Mouse (Mus musculus) T-helper 17 cell (primary cell): ENCODE measurements at regions not wholly inside any gene's neighbourhood (a gene's known extent, or its start where the extent isn't known, plus 50 kb on each side); places are given as distances from the start of the nearest gene placed in this dataset.

ENCODE experiments used
- in situ Hi-C, 2 experiments: fragments of 300-600 bp; cut with MboI, MseI; formaldehyde crosslinking; loops; 1 replicate in 1 of 2; 2 replicates in 1 of 2; pipeline ENCODE4 v1.15.1; 2025; ENCODE audit warnings: high pct_unique_total_duplicates in 2 of 2

DNA sequence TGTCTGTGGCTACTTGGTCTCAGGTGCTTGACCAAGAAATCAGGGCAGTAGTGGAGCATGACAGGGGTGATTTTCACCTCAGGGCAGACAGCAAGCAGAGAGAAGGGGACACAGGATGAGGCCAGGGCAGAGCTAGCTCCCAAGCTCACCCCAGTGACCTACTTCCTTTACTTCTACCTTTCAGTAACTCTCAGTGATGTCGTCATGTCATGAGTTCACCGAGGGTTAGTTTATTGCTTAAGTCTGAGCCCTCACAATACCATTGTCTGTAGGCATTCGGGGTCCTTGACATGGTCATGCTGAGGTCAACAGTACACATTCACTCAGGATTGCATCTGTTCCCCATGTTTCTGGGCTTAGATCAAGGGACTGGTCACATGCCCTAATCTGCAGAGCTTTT, 108.5 kb downstream of the Cxcl12 start:
- in situ Hi-C loops = no loop called here

DNA sequence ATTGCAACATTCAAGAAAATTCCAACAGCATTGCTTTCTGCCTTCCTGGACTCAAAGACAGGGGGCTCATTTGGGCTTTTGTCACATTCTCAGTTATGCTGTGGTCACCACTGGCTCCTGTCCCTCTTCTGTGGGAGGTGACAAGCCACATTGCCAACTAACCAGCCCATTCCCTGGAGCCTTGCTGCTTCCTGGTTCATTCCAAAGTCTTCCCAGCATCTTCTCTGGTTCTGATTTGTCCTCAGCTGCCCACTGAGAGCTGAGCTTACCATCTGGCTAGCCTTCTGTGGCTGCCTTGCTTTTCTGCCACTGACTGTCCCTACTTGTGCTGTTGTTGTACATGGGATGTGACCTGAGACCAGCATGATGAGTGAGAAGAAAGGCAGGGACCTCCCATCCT, 111.0 kb downstream of the Cxcl12 start:
- in situ Hi-C loops = no loop called here

DNA sequence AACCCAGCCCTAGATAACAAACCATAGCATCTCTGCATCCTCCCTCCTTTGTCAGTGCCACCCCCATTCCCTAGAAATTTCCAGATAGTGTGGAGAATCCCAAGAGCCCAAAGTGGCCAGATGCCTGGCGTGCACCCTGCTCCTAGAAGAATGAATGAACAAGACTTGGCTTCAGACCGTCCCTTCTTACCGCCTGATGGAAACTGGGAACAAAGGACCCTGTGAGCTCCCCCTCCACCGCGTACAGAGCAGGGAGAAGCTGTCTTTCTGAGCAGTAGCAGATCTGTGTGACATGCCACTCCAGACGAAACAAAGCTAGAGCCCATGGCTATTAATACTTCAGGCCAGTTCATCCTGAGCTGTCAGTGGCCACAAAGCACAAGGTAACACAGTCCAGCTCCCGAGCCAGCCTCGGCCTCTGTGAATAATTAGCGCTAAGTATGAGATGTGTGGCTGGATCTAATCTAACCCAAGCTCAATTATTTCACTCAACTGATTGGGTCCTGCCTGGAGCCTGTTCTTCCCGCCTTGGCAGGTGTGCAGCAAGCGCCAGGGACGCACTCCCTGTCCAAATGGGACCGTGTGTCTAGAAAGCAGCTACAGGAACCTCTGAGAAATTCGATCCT, 111.6 kb downstream of the Cxcl12 start:
- in situ Hi-C loops = no loop called here

DNA sequence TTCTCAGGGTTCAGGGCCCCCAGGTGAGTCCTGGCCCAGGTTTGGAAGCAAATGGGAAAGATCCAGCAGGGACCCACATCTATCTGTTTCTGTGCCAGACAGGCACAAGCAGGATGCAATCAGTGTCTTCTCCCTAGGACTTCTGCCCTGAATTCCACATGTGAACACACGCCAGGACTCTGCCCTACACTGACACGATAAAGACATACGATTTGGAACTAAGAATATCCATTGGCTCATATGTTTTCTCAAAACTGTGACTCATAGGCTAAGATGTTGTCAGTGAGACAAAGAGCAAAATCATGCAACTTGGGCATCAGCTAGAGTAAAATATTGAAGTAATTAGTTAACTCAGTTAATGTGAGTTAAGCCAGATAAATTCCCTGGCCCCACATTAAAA, 112.6 kb downstream of the Cxcl12 start:
- in situ Hi-C loops = no loop called here

DNA sequence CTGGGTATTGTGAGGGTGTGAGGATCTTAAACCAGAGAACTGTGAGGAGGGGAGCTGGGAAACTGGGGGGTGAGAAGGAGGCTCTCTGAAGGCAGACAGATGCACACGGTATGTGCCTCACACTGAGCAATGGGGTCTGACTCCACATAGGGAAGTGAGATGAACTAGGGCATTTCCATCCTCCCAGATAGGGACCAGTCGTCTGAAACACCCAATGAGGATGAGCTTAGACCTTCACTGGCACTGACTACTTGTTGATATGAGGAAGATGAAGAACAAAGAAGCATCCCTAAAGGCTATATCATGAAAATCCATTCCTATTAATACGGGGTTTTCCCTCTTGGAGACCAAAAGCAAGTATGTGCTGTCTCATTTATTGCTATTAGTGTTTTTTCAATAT, 115.3 kb downstream of the Cxcl12 start:
- in situ Hi-C loops = no loop called here

DNA sequence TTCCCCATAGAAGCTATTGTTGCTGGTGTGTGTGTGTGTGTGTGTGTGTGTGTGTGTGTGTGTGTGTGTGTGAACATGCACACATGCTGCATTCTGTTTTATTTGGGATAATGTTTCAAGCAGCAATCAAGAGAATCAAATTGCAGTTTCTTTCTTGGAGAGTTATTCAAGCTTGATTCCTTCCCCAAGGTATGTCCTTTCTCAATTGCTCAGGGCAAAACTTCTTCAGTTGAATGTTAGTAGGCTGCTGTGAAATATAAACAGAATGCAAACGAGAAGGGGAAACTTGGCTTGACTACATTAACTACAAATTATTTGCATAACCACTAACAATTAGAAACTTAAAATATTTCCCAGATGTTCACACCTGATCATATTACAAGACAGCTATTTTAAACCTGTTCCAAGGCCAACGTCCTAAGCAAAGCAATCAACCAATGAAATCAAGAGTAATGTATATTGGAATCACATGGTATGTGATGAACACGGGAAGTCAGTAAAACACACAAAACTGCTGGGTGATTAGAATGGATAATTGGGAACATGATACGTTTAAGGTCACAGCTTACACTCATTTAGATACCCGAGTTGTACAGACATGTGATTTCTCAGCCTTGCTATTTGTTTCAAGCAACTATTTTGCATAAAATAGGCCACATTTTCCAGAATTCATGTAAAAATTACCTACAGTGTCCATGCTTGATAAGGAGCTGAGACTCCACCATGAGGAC, 116.2 kb downstream of the Cxcl12 start:
- in situ Hi-C loops = no loop called here

DNA sequence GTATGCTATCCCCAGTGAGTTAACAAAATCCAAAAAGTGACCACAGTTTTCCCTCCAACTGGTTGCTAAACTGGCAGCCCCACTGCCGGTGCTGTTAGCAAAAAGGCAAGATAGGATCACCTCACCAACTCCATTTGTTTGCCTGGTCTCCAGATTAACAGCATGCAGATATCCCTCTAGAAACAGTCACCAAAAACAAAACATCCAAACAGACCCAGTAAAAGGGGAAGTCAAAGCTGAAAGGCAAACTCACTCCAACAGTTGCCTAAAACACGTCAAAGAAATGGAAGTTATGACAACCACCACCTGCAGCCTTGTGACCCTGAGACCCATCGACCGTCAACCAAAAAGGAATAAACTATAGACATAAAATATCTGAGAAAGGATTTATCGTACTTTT, 119.1 kb downstream of the Cxcl12 start:
- in situ Hi-C loops = no loop called here

DNA sequence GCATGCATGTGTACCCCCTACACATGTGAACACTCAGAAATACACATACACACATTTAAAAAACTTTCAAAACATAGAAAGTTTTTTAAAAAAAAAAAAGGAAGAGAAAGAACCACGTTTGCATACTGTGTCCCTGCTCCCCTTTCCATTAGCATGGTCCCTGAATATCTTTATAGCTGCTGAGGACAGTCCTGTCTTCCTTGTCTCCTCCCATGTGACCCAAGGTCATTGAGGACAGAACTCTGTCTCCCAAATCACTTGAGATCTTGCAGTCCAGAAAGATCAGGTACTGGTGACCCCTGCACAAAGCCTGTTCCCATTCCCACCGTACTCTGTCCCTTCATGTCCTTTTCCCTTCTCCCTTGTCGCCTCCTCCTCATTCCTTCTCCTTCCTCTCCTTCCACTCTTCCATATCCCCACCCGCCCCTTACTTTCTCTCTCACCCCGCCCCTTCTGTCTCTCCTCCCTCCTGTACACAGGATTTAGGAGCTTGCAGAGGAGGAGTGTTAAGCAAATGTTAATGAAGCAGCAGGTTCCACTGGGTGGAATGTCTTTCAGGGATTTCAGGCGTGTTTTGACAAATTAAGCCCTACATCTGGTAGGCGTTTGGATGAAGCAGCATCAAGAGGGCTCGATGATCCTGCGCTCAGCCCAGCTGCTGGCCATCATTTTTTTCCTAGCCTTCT, 125.6 kb downstream of the Cxcl12 start:
- in situ Hi-C loops = no loop called here

DNA sequence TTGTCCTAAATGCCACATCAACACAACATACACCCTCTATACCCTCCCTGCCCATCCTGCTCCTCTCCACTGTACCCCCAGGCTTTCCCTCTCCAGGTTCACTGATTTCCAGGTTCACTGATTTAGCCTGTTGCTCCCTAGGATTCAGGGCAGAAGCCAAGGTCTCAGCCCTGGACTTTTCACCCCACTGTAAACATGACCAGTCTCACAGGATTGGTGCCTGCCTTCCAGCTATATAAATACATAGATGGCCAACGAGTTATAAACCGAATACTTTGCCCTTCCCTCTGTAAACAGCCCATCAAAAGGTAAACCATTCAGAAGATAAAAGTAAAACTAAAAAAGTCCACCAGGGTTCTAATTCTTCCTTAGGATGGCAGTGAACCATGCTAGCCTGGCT, 129.6 kb downstream of the Cxcl12 start:
- in situ Hi-C loops = no loop called here

DNA sequence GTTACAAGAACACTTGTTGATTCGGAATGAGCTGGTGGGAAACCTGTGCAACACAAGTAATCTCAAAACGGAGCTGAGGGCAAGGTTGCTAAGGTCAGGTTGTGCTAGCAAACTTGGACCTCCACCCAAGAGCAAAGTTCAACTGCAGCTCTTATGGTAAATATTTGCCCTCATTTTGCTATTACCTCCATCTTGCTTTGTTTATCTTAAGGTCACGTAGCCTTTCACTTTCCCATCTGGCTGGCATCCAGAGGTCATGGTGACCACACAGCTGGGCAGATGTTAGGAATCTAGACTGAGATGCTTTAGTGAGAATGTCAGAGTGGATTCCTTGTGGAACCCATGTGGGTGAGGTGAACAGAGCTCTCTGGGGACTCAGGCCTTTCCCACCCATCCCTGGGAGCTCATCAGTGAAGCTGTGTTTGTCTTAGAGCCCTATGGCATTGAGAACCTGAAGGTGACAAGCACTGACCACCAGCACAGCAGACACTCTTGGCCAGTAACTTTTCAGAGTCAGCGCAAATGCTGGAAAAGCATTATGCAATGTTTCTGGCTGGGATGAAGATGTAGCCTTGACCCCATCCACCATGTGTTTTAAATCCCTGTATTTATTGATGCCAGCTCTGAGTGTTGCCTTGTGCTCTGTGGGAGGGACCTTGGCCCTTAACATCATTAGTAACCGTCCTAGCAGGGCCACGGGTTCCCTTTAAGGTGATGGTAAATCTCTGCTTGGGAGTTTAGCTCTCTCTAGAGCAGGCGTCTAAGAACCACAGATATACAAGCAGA, 131.4 kb downstream of the Cxcl12 start:
- in situ Hi-C loops = no loop called here

DNA sequence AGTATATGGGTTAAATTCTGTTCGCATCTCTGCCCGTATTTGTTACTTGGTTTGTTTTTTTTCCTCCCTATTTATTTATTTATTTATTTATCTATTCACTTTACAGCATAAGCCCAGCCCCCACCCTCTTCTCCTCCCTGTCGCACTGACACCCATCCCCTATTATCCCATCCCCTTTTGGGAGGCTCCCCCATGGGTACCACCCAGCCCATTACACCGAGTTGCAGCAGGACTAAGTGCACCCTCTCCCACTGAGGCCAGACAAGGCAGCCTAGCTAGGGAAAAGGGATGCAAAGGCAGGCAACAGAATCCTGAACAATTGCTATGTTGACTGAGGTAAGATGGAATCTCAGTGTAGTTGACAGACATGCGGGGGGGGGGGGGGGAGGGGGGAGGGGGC, 135.0 kb downstream of the Cxcl12 start:
- in situ Hi-C loops = no loop called here

DNA sequence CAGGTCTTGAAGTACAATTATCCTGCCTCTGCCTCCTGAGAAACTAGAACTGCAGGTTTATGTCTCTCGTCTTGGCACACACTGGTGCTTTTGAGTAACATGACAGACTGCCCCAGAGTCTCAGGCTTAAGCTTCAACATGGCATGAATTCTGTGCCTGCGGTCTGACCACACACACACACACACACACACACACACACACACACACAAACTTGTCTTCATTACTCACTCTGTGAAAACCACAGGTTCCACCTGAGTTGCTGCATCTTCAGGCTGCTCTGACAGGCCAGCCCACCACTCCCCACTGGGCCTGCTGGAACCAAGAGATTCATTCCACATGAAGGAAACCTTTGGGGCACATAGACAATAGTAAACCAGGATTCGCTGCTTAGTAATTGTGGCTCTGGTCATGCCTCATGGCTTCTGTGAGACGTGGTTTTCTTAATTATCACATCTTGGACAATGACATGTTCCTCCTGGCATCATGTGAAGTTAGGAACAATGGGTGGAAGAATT, 137.5 kb downstream of the Cxcl12 start:
- in situ Hi-C loops = no loop called here

DNA sequence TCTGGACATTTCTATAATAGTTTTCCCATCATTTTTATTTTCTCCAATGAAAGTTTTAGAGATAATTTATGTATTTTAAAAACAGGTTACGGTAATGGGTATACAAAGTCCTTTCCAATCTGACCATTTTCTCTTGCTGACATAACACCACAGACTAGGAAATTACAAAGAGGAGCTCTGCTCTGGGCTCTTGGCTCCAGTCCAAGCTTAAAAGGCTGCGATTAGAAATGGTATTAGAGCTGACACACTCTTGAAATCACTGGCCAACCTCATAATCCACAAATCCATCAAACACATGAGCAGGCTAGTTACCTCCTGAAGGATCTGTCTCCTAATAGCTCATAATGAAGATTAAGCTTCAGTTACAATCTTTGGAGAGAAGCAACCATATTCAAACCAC, 140.3 kb downstream of the Cxcl12 start:
- in situ Hi-C loops = no loop called here

DNA sequence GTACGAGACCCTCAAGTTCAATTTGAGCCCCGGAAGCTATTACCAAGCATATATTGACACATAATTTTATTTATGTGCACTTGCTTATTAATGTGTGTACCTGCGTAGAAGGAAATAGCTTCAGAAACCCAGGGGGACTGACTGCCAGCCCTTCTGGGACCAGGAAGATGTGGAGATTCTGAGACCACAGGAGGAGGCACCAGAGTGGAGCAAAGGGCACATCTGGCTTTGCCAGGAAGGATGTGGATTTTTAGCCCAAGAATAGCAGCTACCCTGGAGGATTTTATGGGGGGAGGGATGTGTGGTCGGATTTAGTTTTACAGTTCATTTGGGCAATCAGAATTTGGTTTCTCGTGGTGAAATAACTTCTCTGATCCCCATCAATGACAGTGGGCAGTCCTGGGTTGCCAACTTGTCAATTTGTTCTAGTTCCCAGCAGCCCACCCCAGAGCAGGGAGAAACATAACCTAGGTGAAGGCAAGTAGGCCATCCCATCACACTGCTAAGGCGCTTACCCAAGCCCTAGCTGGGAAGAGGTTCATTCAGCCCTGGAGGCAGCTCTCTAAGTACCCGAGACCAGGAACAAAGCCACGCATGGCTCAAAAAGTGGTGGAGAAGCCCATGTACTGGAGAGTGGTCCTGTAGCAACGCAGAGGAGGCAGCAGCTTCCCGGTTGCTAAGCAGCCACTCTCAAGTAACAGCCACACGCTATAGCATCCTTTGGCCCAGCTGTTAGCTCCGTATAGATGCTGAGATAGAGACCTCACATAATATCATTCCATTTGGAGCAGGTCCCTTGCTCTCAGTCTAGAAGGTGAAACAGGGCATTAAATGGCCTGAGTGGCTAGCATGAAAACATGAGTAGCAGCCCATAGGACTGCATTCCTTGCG, 144.8 kb downstream of the Cxcl12 start:
- in situ Hi-C loops = no loop called here

DNA sequence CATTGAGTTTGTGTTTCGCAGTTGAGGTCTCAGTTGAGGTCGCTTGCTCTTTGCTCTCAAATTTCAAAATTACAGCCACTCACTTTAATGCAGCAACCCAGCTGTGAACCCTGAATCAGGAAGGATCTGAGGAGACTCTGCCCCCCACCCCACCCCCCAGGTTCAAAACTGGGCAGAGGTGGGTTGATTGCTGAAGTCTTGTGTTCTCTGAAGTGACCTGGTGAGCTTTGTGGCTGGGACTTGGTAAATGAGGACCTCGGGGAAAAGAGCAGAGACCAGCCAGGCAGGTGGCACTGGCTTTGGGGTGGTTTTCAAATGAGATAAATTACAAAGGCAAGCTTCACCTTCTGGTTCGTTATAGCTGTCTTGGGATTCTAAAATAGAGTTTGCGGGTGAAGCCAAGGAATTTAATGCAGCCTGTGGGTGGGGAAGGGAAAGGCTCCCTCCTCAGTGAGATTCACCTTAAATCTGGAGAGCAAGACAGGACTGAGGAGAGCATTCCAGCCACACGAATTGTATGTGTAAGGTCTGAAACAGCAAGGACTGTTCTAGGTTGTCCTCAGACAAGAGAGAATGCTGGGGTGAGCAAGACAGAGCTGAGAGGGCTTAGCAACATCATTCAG, 145.7 kb downstream of the Cxcl12 start:
- in situ Hi-C loops = no loop called here

DNA sequence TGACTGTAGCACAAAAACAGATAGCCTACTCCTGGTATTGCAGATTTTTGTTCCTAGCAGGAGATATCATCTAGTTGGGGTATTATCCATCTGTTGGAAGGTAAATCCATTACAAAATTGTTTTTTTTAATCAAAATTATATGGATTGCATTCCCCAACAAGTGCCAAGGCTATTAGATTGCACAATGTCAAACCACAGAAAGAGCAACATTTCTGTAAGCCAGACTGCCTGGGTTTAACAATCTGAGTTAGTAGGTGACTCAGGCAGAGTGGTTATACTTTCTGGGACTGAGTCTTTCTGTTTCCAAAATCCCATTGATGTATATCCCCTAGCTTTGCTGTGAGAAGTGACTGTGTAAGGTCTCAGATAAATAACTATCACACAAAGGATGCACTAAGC, 155.0 kb downstream of the Cxcl12 start:
- in situ Hi-C loops = no loop called here

DNA sequence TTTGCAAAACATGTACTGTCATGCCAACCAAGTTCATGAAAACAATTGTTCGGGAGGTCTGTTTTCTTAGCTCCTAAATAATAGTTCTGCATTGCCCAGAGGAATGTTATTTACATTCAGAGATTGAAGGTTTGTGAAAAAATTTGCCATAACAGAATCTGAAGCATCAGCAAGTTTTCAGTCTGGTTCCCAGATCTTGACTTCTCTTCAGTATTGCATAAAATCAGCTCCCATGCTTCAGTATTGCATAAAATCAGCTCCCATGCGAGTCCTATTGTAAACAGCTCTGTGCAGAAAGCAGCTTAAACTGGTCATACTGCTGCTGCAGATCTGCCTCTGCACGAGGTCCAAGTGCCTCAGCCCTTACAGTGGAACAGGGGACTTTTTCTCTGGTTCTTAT, 155.5 kb downstream of the Cxcl12 start:
- in situ Hi-C loops = no loop called here

DNA sequence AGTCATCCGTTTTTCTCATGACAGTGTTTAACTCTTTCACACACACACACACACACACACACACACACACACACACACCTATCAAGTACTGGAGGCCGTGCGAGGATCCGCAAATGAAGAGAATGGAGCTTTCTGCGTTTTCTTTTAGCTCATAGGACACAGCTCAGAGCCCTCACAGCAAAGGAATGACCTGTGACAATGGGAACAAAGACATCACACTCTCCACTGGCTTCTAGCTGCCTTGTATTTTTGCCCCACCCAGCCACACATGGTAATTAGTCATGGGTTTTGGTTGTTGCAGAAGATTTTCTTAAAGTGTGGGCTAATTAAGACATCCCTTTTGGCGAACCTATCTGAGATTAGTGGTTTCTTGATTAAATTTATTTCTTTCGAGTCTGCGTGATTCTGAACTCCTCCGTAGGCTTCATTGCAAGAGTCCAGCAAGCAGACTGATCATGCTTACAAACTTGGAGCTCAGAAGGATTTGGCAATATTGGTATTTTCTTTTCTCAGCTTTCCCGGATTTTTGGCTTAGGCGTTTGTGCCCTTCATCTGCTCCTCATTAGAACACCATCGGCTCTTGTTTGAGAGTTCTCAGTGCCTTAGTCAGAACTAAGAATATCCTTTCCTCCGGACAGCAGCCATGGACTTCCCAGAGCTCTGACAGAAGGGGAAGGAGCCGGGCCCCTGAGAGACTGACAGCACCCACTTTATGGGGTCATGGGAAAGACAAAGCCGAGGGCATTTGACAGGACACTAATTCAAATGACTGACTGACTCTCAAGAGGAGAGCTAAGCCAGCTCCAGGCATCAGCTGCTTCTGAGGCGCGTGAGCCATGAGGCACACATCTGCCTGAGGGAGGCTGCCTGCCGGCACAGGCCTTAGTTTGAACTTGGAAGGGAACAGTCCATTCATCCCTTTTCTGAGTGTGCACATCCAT, 158.8 kb downstream of the Cxcl12 start:
- in situ Hi-C loops = no loop called here

DNA sequence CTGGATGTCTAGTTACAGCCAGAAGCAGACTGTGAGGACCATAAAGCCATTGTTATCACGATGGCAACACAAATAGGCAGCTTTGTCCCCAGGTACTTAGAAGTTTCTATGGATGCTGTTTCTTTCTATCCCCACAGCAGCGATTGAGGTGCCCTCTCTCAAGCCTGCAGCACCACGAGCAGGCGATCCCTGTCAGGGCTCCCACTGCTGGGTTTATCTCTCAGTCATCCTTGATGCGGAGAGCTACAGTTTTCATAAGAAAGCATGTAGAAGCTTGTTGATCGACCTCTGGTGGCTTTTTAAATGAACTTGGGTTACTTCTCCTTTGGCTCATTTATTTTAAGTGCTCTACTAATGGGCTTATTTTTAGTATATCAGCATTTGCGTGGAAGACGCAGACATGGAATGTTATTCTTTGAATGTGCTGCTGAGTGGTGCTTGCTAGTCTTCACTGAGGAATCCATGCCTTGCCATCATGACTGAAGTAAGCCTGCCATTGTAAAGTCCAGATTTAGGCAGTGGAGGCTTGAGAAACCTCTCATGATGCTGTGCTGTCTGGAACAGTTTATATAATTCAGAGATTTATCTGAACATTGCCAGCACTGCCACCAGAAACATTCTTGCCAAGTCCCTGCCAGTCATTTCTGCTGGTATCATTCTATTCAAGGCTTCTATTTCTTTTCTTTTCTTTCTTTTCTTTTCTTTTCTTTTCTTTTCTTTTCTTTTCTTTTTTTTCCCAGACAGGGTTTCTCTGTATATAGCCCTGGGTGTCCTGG, 161.0 kb downstream of the Cxcl12 start:
- in situ Hi-C loops = no loop called here
